Mouse (Mus musculus) intestine, postnatal 0 days (tissue): ENCODE results near the gene Trir. TPM values are rescaled to one million over a fixed set of nuclear protein-coding genes. Genes with fewer than 3 reads are reported as not detected.
A peak's percentile ranks its signal among the peaks of the same experiment; 100 is the strongest.

Experiments used
- ATAC-seq: fragments of 200-750 bp; cut with Nextera tagmentation; 2 replicates; pipeline ENCODE4 v1.8.0; 2017; ENCODE audit warnings: mild to moderate bottlenecking, moderate TSS enrichment, moderate library complexity
- H3K27ac ChIP-seq: fragments of 300-500 bp; sonication (generic); 2 replicates; pipeline ENCODE4 v1.5.1; 2014; ENCODE audit warnings: mild to moderate bottlenecking, low read depth, low read length, moderate library complexity
- H3K27me3 ChIP-seq: fragments of 300-500 bp; sonication (generic); replicated peaks from 2 replicates; pipeline ENCODE4 v1.6.1; 2014; ENCODE audit warnings: low read length, mixed read lengths; ENCODE audit not compliant: control insufficient read depth, insufficient read depth
- H3K36me3 ChIP-seq: fragments of 300-500 bp; sonication (generic); 2 replicates; pipeline ENCODE4 v1.6.1; 2014; ENCODE audit warnings: mild to moderate bottlenecking, moderate library complexity; ENCODE audit not compliant: control insufficient read depth, insufficient read depth
- H3K4me1 ChIP-seq: fragments of 300-500 bp; sonication (generic); replicated peaks from 2 replicates; pipeline ENCODE4 v1.6.1; 2014; ENCODE audit warnings: antibody characterized with exemption, low read length, mixed read lengths; ENCODE audit not compliant: control insufficient read depth, insufficient read depth
- H3K4me2 ChIP-seq: fragments of 300-500 bp; sonication (generic); replicated peaks from 2 replicates; pipeline ENCODE4 v1.6.1; 2014; ENCODE audit warnings: low read depth, mild to moderate bottlenecking, moderate library complexity
- H3K4me3 ChIP-seq: fragments of 300-500 bp; sonication (generic); 2 replicates; pipeline ENCODE4 v1.5.1; 2014; ENCODE audit warnings: low read depth, low read length
- H3K9ac ChIP-seq: fragments of 300-500 bp; sonication (generic); 2 replicates; pipeline ENCODE4 v1.6.1; 2014; ENCODE audit warnings: mild to moderate bottlenecking, low read depth, low read length
- H3K9me3 ChIP-seq: fragments of 300-500 bp; sonication (generic); 2 replicates; pipeline ENCODE4 v1.6.1; 2016; ENCODE audit warnings: mixed run types; ENCODE audit not compliant: control insufficient read depth
- CTCF ChIP-seq: sonication (generic); IDR thresholded peaks from 2 replicates; pipeline ENCODE4 v1.5.1; 2016; ENCODE audit warnings: low read depth, mild to moderate bottlenecking, control low read depth, antibody characterized with exemption, moderate library complexity
- WGBS: fragments of 180-500 bp; shearing (Covaris S2); extraction: QIAGEN DNeasy Blood & Tissue Kit; methylation state at CpG from one replicate; pipeline ENCODE4 v1.1.7; 2014; 5-methylcytosine and 5-hydroxymethylcytosine counted together
- polyA plus RNA-seq: library from polyadenylated mRNA; unstranded; fragments of >200 nt; fragmentation: Nextera tagmentation; extraction: Ambion mirVana; gene quantifications from 2 replicates; pipeline ENCODE4 v1.2.1, GENCODE M21; 2015

Gene Trir
- polyA plus RNA-seq, 1 experiment from 2014 or later = 121 TPM

DNA sequence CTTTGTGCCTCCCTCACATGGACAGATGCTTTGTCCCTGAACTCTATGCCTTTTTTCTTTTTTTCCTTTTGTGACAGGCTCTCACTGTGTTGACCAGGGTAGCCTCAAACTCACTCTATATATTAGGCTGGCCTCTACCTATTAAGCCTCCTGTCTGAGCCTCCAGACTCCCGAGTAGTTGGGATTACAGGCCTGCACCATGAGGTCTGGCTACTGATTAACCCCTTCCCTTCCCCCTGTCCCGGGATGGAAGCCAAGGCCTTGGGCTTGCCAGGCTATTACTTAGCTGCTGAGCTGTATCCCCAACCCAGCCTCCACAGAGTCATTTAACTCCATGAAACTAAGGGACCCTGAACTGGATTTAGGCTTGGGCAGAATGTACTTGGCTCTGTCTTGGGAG lies 38.6 kb downstream of the Trir start:
- peak overlapping the region; percentile 78 for H3K27ac ChIP-seq
- no peak for TF ChIP-seq CTCF
- no peak overlapping the region for H3K9ac ChIP-seq
- H3K4me3 ChIP-seq = no peak overlapping the region
- H3K4me1 ChIP-seq = 0 out of 2 replicates have a peak, but pooled peaks cover 10% of the 10 kb centered on the region
- H3K36me3 ChIP-seq = peaks cover 23% of the 10 kb centered on the region; the same call in 1 of the 2 replicates
- 0 out of 2 replicates have a peak overlapping the region, but pooled peaks have one; percentile 9 for H3K4me2 ChIP-seq
- WGBS = 19% methylated on average over 2 of the region's 2 CpGs
- peak; percentile 50 for ATAC-seq
- no peaks in the 10 kb centered on the region for H3K9me3 ChIP-seq
- no peaks in the 10 kb centered on the region for H3K27me3 ChIP-seq

DNA sequence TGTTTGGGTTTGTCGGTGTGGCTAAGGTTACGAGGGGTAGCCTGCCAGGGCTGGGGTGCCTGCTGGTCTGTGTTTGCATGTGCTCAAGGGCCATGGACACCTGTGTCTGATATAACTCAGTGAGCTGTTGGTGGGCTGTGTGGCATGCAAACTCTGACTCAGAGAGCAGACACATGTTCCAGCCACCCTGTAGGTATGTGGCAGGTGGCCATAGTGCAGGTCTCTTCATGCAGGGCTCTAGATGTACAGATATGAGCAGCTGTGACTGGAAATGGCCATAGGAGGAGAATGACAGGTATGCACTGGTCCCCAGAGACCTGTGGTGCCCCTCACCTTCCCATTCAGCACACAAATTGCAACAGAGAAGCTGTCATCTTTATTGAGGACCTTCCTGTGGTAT lies 40.5 kb downstream of the Trir start:
- Histone ChIP-seq H3K36me3 (peaks cover 23% of the 10 kb centered on the region; the same call in 1 of the 2 replicates), H3K27ac (no peak overlapping the region), H3K4me1 (0 out of 2 replicates have a peak, but pooled peaks cover 6% of the 10 kb centered on the region), H3K4me3 (no peak overlapping the region), H3K9me3 (no peaks in the 10 kb centered on the region), H3K4me2 (no peak overlapping the region), H3K9ac (no peak overlapping the region), H3K27me3 (no peaks in the 10 kb centered on the region)
- TF ChIP-seq CTCF = no peak
- no peak for ATAC-seq
- WGBS = 85% methylated on average over 2 of the region's 2 CpGs

DNA sequence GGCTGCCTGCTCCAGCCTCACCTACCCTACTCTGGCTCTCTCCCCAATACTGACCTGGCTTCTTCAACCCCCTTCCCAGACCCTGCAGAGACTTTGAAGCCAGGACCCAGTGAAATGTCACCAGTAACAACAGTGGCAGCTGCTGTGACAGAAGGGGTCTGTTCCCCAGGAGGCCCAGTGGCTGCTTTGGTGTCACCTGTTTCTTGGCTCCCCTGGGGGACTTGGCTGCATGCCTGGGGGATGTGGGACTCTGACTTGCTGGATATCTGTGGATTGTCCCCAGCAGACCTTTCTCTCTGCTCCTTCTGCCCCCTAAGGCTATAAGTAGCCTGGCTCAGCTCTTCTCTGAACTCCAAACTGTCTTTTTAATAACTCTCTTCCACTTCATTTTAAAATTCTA lies 41.4 kb downstream of the Trir start, which contains the start of gene Gm5741:
Gm5741 (minus strand) TSS at position 1 of the 400 bp plus-strand sequence.
- Histone ChIP-seq H3K27ac (no peak within 1 kb of the TSS), H3K9ac (no peak within 1 kb of the TSS), H3K36me3 (peaks cover 23% of the 10 kb centered on the region; the same call in 1 of the 2 replicates), H3K27me3 (no peaks in the 10 kb centered on the region), H3K4me3 (no peak within 1 kb of the TSS), H3K4me1 (0 out of 2 replicates have a peak, but pooled peaks cover 6% of the 10 kb centered on the region), H3K9me3 (no peaks in the 10 kb centered on the region), H3K4me2 (no peak within 1 kb of the TSS)
- TF ChIP-seq CTCF = no peak
- ATAC-seq = no peak

DNA sequence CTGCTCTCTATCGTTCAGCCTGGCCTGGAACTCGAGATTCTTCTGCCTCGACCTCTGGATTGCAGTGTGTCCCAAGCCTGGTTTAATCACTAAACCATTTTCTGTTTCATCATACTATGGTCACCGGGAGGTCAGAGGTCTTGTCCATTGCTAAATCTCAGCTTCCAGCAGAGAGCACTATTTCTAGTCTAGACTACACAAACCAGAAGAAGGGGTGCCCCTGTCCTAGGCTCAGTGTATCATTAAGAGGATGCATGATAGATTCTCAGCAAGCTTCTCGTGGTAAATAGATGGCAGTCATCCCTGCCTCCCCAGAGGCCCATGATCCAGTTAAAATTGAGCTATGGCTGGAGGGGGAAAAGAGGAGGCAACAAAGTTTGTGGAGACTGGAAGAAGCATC lies 44.4 kb downstream of the Trir start:
- no peak for ATAC-seq
- Histone ChIP-seq H3K9ac (peak overlapping the region; percentile 84; the same call in 1 of the 2 replicates), H3K9me3 (no peaks in the 10 kb centered on the region), H3K27me3 (no peaks in the 10 kb centered on the region), H3K27ac (peak overlapping the region; percentile 95; the same call in 1 of the 2 replicates), H3K36me3 (peaks cover 44% of the 10 kb centered on the region), H3K4me1 (0 out of 2 replicates have a peak, but pooled peaks cover 2% of the 10 kb centered on the region), H3K4me2 (peak overlapping the region; percentile 73), H3K4me3 (peak overlapping the region; percentile 76)
- 0 out of 2 replicates have a peak, but pooled peaks have one; percentile 29 for TF ChIP-seq CTCF
- 63% methylated on average over 5 of the region's 5 CpGs for WGBS

DNA sequence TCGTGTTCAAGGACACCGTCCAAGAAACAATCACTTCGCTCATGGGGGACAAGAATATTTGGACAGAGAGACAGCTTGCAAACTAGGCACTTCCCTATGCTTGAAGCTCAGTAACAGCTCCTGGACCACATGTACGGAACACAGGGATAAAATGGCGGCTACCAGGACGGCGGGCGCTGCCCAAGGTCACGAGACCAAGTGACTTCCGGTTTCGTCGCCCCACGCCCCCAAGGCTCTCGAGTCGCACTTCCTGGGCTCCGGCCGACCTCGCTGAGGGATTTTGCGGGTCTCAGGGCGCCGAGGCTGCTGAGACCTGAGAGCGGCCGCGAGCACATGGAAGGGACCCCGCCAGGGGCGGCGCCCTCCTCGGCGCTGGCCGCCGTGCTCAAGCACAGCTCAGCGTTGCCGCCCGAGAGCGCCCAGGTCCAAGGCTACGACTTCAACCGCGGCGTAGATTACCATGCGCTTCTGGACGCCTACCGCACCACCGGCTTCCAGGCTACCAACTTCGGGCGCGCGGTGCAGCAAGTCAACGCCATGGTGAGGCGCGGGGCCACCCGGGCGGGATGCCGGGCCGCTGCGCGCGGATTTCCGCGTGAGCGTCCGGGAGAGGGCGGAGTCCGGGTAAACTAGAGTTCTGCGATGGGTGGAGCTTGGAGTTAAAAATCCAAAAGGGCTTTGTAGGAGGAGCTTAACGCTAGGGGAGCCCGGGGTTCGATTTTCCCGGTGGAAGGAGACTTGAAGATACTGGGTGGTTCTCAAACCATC lies 45.1 kb downstream of the Trir start, which contains the start of gene Dhps:
Dhps (plus strand) TSS at position 244 of the 768 bp plus-strand sequence.
- TF ChIP-seq CTCF = peak; percentile 40
- 0 out of 2 replicates have a peak, but pooled peaks cover 2% of the 10 kb centered on the region for H3K4me1 ChIP-seq
- peak within 1 kb of the TSS; percentile 84 for H3K9ac ChIP-seq
- H3K4me3 ChIP-seq = peak within 1 kb of the TSS; percentile 76
- peaks cover 44% of the 10 kb centered on the region for H3K36me3 ChIP-seq
- no peaks in the 10 kb centered on the region for H3K27me3 ChIP-seq
- ATAC-seq = peak; percentile 87
- under 1% methylated on average over 68 of the region's 68 CpGs for WGBS
- peak within 1 kb of the TSS; percentile 73 for H3K4me2 ChIP-seq
- peak within 1 kb of the TSS; percentile 95 for H3K27ac ChIP-seq
- no peaks in the 10 kb centered on the region for H3K9me3 ChIP-seq

DNA sequence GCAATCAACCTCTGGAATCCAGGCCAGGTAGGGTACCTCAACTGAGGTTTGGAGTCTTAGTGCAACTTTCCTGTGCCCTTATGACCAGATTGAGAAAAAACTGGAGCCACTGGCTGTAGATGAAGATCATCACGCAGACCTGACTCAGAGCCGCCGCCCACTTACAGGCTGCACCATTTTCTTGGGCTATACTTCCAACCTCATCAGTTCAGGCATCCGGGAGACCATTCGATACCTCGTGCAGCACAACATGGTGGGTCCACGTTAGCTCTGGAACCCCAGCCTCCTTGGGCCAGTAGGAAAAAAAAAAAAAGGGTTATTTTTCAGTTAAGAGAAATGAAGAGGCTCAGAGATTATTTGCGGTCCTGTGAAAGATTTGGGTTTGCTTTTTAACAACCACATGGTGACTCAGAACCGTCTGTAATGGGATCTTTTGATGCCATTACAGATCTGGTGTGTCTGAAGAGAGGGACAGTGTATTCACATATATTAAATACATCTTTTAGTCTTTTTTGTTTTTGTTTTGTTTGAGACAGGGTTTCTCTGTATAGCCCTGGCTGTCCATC lies 45.8 kb downstream of the Trir start:
- WGBS = 29% methylated on average over 9 of the region's 9 CpGs
- peak overlapping the region; percentile 73 for H3K4me2 ChIP-seq
- H3K27me3 ChIP-seq = no peaks in the 10 kb centered on the region
- peak overlapping the region; percentile 95 for H3K27ac ChIP-seq
- H3K9ac ChIP-seq = peak overlapping the region; percentile 84
- peaks cover 37% of the 10 kb centered on the region for H3K36me3 ChIP-seq
- H3K9me3 ChIP-seq = no peaks in the 10 kb centered on the region
- peak overlapping the region; percentile 76 for H3K4me3 ChIP-seq
- H3K4me1 ChIP-seq = 0 out of 2 replicates have a peak, but pooled peaks cover 2% of the 10 kb centered on the region
- TF ChIP-seq CTCF = no peak
- ATAC-seq = peak; percentile 2; the same call in 1 of the 2 replicates
